8 mouse cellular contexts compared by ENCODE assay signal in genomic region chr8:46209057-46209456, GRCm38 (mm10). TPM values are rescaled to one million over a fixed set of nuclear protein-coding genes. Genes with fewer than 3 reads are reported as not detected.
DNase-seq lines count a peak whose midpoint lies in the region; ATAC-seq and TF ChIP-seq lines count a peak whose summit lies in the region.

No protein-coding gene starts in this region.

- WGBS in kidney, adult 2 months: 53% methylated on average over 15 of the region's 15 CpGs
- WGBS in forebrain, embryonic 14.5 days: 77% methylated on average over 15 of the region's 15 CpGs

- peaks cover 21% of the 10 kb centered on the region for H3K4me1 ChIP-seq in kidney, adult 2 months (ENCODE audit: control insufficient read depth, insufficient read depth, low read length)
- peaks cover 2 to 12% of the 10 kb centered on the region in 2 experiments; a peak in 3 of 4 replicates for H3K4me1 ChIP-seq in MEL (ENCODE audit: control insufficient read depth in 1 of 2, insufficient read depth in 2 of 2, low read length in 2 of 2)
- peaks cover 25% of the 10 kb centered on the region for H3K4me1 ChIP-seq in forebrain, embryonic 14.5 days (ENCODE audit: control insufficient read depth, insufficient read depth, low read length)

- no peak overlapping the region for H3K27ac ChIP-seq in kidney, adult 2 months (ENCODE audit: insufficient read depth, low read depth, low read length)
- H3K27ac ChIP-seq in MEL (ENCODE audit: control insufficient read depth, low read depth, low read length): no peak overlapping the region
- no peak overlapping the region for H3K27ac ChIP-seq in forebrain, embryonic 14.5 days (ENCODE audit: low read depth, low read length)

- no peak for TF ChIP-seq CTCF in kidney, adult 2 months (conservative IDR thresholded peaks at IDR 0.05; ENCODE audit: insufficient read depth, insufficient read length, low read depth, low read length)
- no peak for TF ChIP-seq CTCF in MEL (IDR thresholded peaks at IDR 0.05 in 2 of 3, conservative IDR thresholded peaks at IDR 0.05 in 1 of 3; ENCODE audit: control insufficient read depth in 1 of 3, insufficient read depth in 1 of 3, low read depth in 2 of 3, low read length in 3 of 3, poor library complexity in 1 of 3, severe bottlenecking in 1 of 3)

- H3K9ac ChIP-seq in MEL (ENCODE audit: control insufficient read depth, low read depth, low read length, poor library complexity, severe bottlenecking): no peak overlapping the region
- peak overlapping the region; percentile 98 for H3K9ac ChIP-seq in forebrain, embryonic 14.5 days (ENCODE audit: low read length)

- peak overlapping the region; percentile 92 for H3K4me3 ChIP-seq in kidney, adult 2 months (ENCODE audit: insufficient read depth, low read depth, low read length)
- H3K4me3 ChIP-seq in MEL (ENCODE audit: control insufficient read depth in 1 of 2, insufficient read depth in 1 of 2, low read depth in 2 of 2, low read length in 2 of 2): no peak overlapping the region
- peak overlapping the region; percentile 81 for H3K4me3 ChIP-seq in forebrain, embryonic 14.5 days (ENCODE audit: low read depth, low read length)

- no peaks in the 10 kb centered on the region for H3K9me3 ChIP-seq in MEL (replicated peaks; ENCODE audit: insufficient read depth, low read length)
- H3K9me3 ChIP-seq in forebrain, embryonic 14.5 days (replicated peaks; ENCODE audit: control insufficient read depth, low read length): no peaks in the 10 kb centered on the region

- H3K36me3 ChIP-seq in kidney, adult 2 months (ENCODE audit: control insufficient read depth, insufficient read depth, low read length): peaks cover 19% of the 10 kb centered on the region
- H3K36me3 ChIP-seq in MEL (ENCODE audit: control insufficient read depth in 1 of 2, insufficient read depth in 2 of 2, low read length in 2 of 2): peaks cover 9 to 24% of the 10 kb centered on the region in 2 experiments
- peaks cover 50% of the 10 kb centered on the region for H3K36me3 ChIP-seq in forebrain, embryonic 14.5 days (ENCODE audit: control insufficient read depth, insufficient read depth, low read length)

- H3K27me3 ChIP-seq in kidney, adult 2 months (replicated peaks; ENCODE audit: control insufficient read depth, insufficient read depth, low read length): no peaks in the 10 kb centered on the region
- H3K27me3 ChIP-seq in MEL (ENCODE audit: control insufficient read depth in 1 of 2, insufficient read depth in 2 of 2, low read length in 2 of 2): no peaks in the 10 kb centered on the region
- no peaks in the 10 kb centered on the region for H3K27me3 ChIP-seq in forebrain, embryonic 14.5 days (replicated peaks; ENCODE audit: control insufficient read depth, insufficient read depth, low read length)

- peaks cover 18% of the 10 kb centered on the region for H3K79me2 ChIP-seq in MEL (ENCODE audit: control insufficient read depth, insufficient read depth, low read length, poor library complexity)

- peak overlapping the region; percentile 89 for H3K4me2 ChIP-seq in forebrain, embryonic 14.5 days (ENCODE audit: low read length)

- peak; percentile 22 for DNase-seq in kidney, adult 2 months
- DNase-seq in kidney, adult 11 months: no peak
- DNase-seq in MEL (ENCODE audit: low read depth, low spot score): peak; percentile 8
- no peak for DNase-seq in forebrain, embryonic 14.5 days (ENCODE audit: low spot score)
- DNase-seq in kidney, postnatal 25 days: peak; percentile 10 to 50
- peak; percentile 15 to 64 for DNase-seq in spleen, postnatal 4 days (ENCODE audit: low spot score in 2 of 2)
- no peak for DNase-seq in frontal cortex, postnatal 36 days (ENCODE audit: low spot score in 2 of 2)
- DNase-seq in yolk sac, embryonic 10.5 days (ENCODE audit: low spot score): no peak

- TF ChIP-seq EP300 in MEL (IDR thresholded peaks at IDR 0.05; ENCODE audit: low read depth in 1 of 2, low read length in 2 of 2): no peak

- no peak for TF ChIP-seq POLR2A in kidney, adult 2 months (IDR thresholded peaks at IDR 0.05; ENCODE audit: low read depth, low read length)
- no peak; a peak in 1 of 4 replicates for TF ChIP-seq POLR2A in MEL (IDR thresholded peaks at IDR 0.05; ENCODE audit: control insufficient read depth in 1 of 2, insufficient read depth in 1 of 2, low read depth in 1 of 2, low read length in 2 of 2, poor library complexity in 1 of 2)

- ATAC-seq in forebrain, embryonic 14.5 days: no peak

- TF ChIP-seq RAD21 in MEL (IDR thresholded peaks at IDR 0.05; ENCODE audit: low read depth, low read length): no peak

TF ChIP-seq in MEL, 35 proteins besides CTCF, POLR2A, EP300 and RAD21:
- TF ChIP-seq GABPA (IDR thresholded peaks at IDR 0.05; ENCODE audit: low read depth, low read length) (no peak), GATA1 (IDR thresholded peaks at IDR 0.05; ENCODE audit: low read depth, low read length) (no peak), E2F4 (IDR thresholded peaks at IDR 0.05; ENCODE audit: borderline replicate concordance, low read depth, low read length) (no peak), ZNF384 (IDR thresholded peaks at IDR 0.05; ENCODE audit: low read depth, low read length) (no peak), HCFC1 (IDR thresholded peaks at IDR 0.05; ENCODE audit: low read depth, low read length) (no peak), MYC (IDR thresholded peaks at IDR 0.05; ENCODE audit: low read depth, low read length) (no peak)

RNA-seq across cellular contexts. Expression of gene Slc25a4, which starts 2.0 kb away (rescaled TPM):
- 502 TPM in 2 replicates for polyA plus RNA-seq in kidney, adult 2 months (2012; rRNA removed)
- total RNA-seq in MEL (2012; rRNA removed): 311 and 342 TPM in 2 replicates
- 100 to 1,000 TPM; 188 to 471 TPM for polyA plus RNA-seq in MEL (2012; ENCODE audit: insufficient read depth in 1 of 2, insufficient read length in 2 of 2, low read depth in 1 of 2, low replicate concordance in 2 of 2, missing spikeins in 1 of 2)
- 688 and 693 TPM in 2 replicates for polyA plus RNA-seq in forebrain, embryonic 14.5 days (2014; fragmentation: Nextera tagmentation; extraction: Ambion mirVana)

RNA-seq across cellular contexts. Expression of gene Snx25, which starts 57.1 kb away (rescaled TPM):
- 8.6 and 9.8 TPM in 2 replicates for polyA plus RNA-seq in kidney, adult 2 months (2012; rRNA removed)
- total RNA-seq in MEL (2012; rRNA removed): 20.0 and 25.1 TPM in 2 replicates
- polyA plus RNA-seq in MEL (2012; ENCODE audit: insufficient read depth in 1 of 2, insufficient read length in 2 of 2, low read depth in 1 of 2, low replicate concordance in 2 of 2, missing spikeins in 1 of 2): 10 to 100 TPM in 1 of 2 experiments, not detected in 1; 23.1 TPM
- polyA plus RNA-seq in forebrain, embryonic 14.5 days (2014; fragmentation: Nextera tagmentation; extraction: Ambion mirVana): 7.4 and 8.0 TPM in 2 replicates

RNA-seq across cellular contexts. Expression of gene Cfap97, which starts 57.5 kb away (rescaled TPM):
- polyA plus RNA-seq in kidney, adult 2 months (2012; rRNA removed): 6.2 and 7.4 TPM in 2 replicates
- total RNA-seq in MEL (2012; rRNA removed): 8.5 TPM in 2 replicates
- polyA plus RNA-seq in MEL (2012; ENCODE audit: insufficient read depth in 1 of 2, insufficient read length in 2 of 2, low read depth in 1 of 2, low replicate concordance in 2 of 2, missing spikeins in 1 of 2): 1 to 10 TPM in 1 of 2 experiments, not detected in 1; 9.3 TPM
- 20.8 and 23.0 TPM in 2 replicates for polyA plus RNA-seq in forebrain, embryonic 14.5 days (2014; fragmentation: Nextera tagmentation; extraction: Ambion mirVana)

Comparison
In these comparisons a context has a peak if more than half of its experiments do, and no peak if none do; other contexts are left out.
1. DNase-seq: peak in kidney, adult 2 months (single experiment), MEL (single experiment), kidney, postnatal 25 days (2 of 2) and spleen, postnatal 4 days (2 of 2); none in kidney, adult 11 months (single experiment), forebrain, embryonic 14.5 days (single experiment), frontal cortex, postnatal 36 days (0 of 2) and yolk sac, embryonic 10.5 days (single experiment).
2. H3K4me3 ChIP-seq: peak in kidney, adult 2 months (single experiment) and forebrain, embryonic 14.5 days (single experiment); none in MEL (0 of 2).